Mouse (Mus musculus) large intestine, adult 2 months (tissue): ENCODE measurements around the gene D230025D16Rik. TPM values are rescaled to one million over a fixed set of nuclear protein-coding genes. Genes with fewer than 3 reads are reported as not detected.

Experiments used
- polyA plus RNA-seq: library from polyadenylated mRNA; depleted of rRNA; stranded (reverse); fragments of >200 nt; gene quantifications from 2 replicates; pipeline ENCODE4 v1.2.3, GENCODE M21; 2012; rRNA removed

D230025D16Rik gene
- polyA plus RNA-seq, 1 experiment, result 13.0 TPM

Other genes with a start within 250 kb of the D230025D16Rik start
- gene Ces2h, start 224.3 kb upstream of the D230025D16Rik start, polyA plus RNA-seq, result 0.36 and 0.52 TPM in 2 replicates
- gene Ces3a, start 176.5 kb upstream of the D230025D16Rik start, polyA plus RNA-seq, result 0.21 TPM in 1 of 2 replicates, not detected in the other
- gene Ces3b, start 141.4 kb upstream of the D230025D16Rik start, polyA plus RNA-seq, result not detected in 2 replicates
- not detected in 2 replicates for gene Ces4a, start 93.3 kb upstream of the D230025D16Rik start, polyA plus RNA-seq
- 7.0 and 8.1 TPM in 2 replicates for gene Cbfb, start 54.5 kb upstream of the D230025D16Rik start, polyA plus RNA-seq
- 4.9 and 6.2 TPM in 2 replicates for gene B3gnt9, start 30.0 kb downstream of the D230025D16Rik start, polyA plus RNA-seq
- gene Tradd, start 39.5 kb downstream of the D230025D16Rik start, polyA plus RNA-seq, result 57.4 and 64.0 TPM in 2 replicates
- gene Fbxl8, start 39.5 kb downstream of the D230025D16Rik start, polyA plus RNA-seq, result 16.3 and 16.9 TPM in 2 replicates
- 0.74 and 1.2 TPM in 2 replicates for gene Hsf4, start 44.7 kb downstream of the D230025D16Rik start, polyA plus RNA-seq
- 0.82 and 0.88 TPM in 2 replicates for gene Nol3, start 51.0 kb downstream of the D230025D16Rik start, polyA plus RNA-seq
- gene 4931428F04Rik, start 64.7 kb downstream of the D230025D16Rik start, polyA plus RNA-seq, result 1.7 and 2.0 TPM in 2 replicates
- gene Exoc3l, start 71.0 kb downstream of the D230025D16Rik start, polyA plus RNA-seq, result 1.6 and 2.5 TPM in 2 replicates
- gene E2f4, start 72.5 kb downstream of the D230025D16Rik start, polyA plus RNA-seq, result 147 and 149 TPM in 2 replicates
- gene Elmo3, start 80.5 kb downstream of the D230025D16Rik start, polyA plus RNA-seq, result 65.9 and 82.0 TPM in 2 replicates
- gene Lrrc29, start 101.1 kb downstream of the D230025D16Rik start, polyA plus RNA-seq, result 4.6 and 5.8 TPM in 2 replicates
- gene Tmem208, start 101.2 kb downstream of the D230025D16Rik start, polyA plus RNA-seq, result 120 and 134 TPM in 2 replicates
- gene Fhod1, start 122.8 kb downstream of the D230025D16Rik start, polyA plus RNA-seq, result 20.1 and 28.9 TPM in 2 replicates
- gene Slc9a5, start 123.7 kb downstream of the D230025D16Rik start, polyA plus RNA-seq, result 2.7 and 4.0 TPM in 2 replicates
- gene Plekhg4, start 148.1 kb downstream of the D230025D16Rik start, polyA plus RNA-seq, result 0.52 and 0.73 TPM in 2 replicates
- gene Kctd19, start 188.4 kb downstream of the D230025D16Rik start, polyA plus RNA-seq, result 0.07 TPM in 1 of 2 replicates, not detected in the other
- gene Lrrc36, start 188.4 kb downstream of the D230025D16Rik start, polyA plus RNA-seq, result 0.12 and 0.25 TPM in 2 replicates
- 73.9 and 101 TPM in 2 replicates for gene Tppp3, start 246.4 kb downstream of the D230025D16Rik start, polyA plus RNA-seq